Mouse (Mus musculus): ENCODE results near the gene Gm20594. TPM values are rescaled to one million over a fixed set of nuclear protein-coding genes. Genes with fewer than 3 reads are reported as not detected.

Gene Gm20594
- not detected for polyA plus RNA-seq (2017; shearing (Covaris generic))

DNA sequence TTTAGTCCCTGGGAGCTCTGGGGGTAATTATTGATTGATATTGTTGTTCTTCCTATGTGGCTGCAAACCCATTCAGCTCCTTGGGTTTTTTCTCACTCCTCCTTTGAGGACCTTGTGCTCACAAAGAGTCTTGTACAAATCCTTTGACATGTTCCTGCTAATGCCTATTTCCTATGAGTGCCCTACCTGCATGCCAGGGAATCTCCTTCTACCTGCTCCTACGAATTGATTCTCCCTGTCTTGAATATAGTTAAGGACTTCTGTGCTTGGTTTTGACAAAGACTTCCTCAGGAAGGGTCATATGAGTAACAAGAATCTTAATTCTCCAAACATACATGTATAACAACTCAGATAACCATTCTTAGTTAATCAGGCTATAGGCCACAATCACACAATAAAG is at the start of gene Gm20594:
Gene Gm20594, plus strand, starts transcription at position 301 of the 400 bp plus-strand sequence.

Other genes with a start within 250 kb of the Gm20594 start
- gene Lrrtm4, start 201.0 kb downstream of the Gm20594 start, polyA plus RNA-seq (2017; shearing (Covaris generic)): not detected